Mouse (Mus musculus): ENCODE results near the gene Vmn1r2.
"Not testable (repeated sequence)": the region's sequence is repeated elsewhere in the genome, so short reads cannot be mapped to it uniquely, and the experiment has no call there.

DNA sequence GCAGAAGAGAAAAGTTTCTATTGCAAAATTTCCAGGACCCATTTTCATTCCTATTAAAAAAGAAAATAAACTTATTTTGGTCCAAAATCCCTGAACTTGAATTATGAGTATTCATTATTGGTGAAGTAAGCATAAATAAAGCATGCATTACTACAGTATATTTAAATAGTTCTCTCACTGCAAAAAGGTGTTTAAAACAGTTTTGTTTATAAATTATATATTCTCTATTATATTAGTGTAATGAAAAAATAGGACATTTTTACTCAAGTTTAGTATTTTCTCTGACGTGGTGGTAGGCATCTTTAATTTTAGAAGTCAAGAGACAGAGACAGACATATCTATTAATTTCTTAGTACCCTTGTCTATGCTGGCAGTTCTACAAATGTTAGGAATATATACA, 18.1 kb downstream of the Vmn1r2 start, which contains the start of gene Vmn1r3:
- not testable (repeated sequence) for TF ChIP-seq CTCF (IDR thresholded peaks at IDR 0.05; ENCODE audit: low read depth); EP300 (optimal IDR thresholded peaks at IDR 0.05)

Data from stomach, postnatal 0 days (tissue).